Mouse (Mus musculus): ENCODE data around the gene Gm10260. TPM values are rescaled to one million over a fixed set of nuclear protein-coding genes. Genes with fewer than 3 reads are reported as not detected.

Gm10260 gene
- polyA plus RNA-seq (2012; rRNA removed) = 3.1 and 6.0 TPM in 2 replicates

DNA sequence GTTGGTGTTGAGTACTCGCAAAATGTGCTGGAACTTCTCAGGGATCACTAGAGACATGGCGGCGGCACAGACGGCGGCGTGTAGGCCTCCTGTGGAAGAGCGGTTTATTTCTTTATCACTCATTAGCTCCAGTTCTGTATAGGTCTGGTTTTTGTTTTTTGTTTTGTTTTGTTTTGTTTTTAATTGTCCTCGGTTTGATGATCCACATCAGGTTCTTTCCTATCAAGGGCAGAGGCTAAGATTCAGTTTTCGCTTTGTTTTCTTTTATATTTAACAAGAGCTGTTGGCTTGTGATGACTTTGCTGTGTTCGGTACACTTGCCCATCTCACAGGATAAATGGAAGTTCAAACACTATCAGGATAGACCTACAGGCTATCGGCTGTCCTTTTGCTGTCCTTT, at the start of gene Gm10260:
Gm10260 (minus strand) TSS at position 101 of the 400 bp plus-strand sequence.

